Mouse (Mus musculus): ENCODE data around the gene Olfr787. TPM values are rescaled to one million over a fixed set of nuclear protein-coding genes. Genes with fewer than 3 reads are reported as not detected.

The Olfr787 gene
- not detected in 2 replicates for polyA plus RNA-seq (2015; fragmentation: Nextera tagmentation; extraction: Ambion mirVana)

- H3K9ac ChIP-seq (ENCODE audit: low read depth, low read length): no peak within 1 kb of the TSS
- H3K27me3 ChIP-seq (ENCODE audit: control insufficient read depth, insufficient read depth, low read depth, low read length): no peaks in the 10 kb centered on the region
- H3K27ac ChIP-seq (ENCODE audit: low read length): no peak within 1 kb of the TSS
- no peak within 1 kb of the TSS for H3K4me2 ChIP-seq (ENCODE audit: low read length)
- H3K9me3 ChIP-seq (replicated peaks; ENCODE audit: control insufficient read depth, low read length, poor library complexity, severe bottlenecking): no peaks in the 10 kb centered on the region
- no peaks in the 10 kb centered on the region for H3K4me1 ChIP-seq (ENCODE audit: control insufficient read depth, insufficient read depth, low read length)
- H3K4me3 ChIP-seq (ENCODE audit: low read depth, low read length): no peak within 1 kb of the TSS
- H3K36me3 ChIP-seq (ENCODE audit: control insufficient read depth, insufficient read depth, low read length): no peaks in the 10 kb centered on the region
- 81% methylated on average over 3 of the region's 3 CpGs for WGBS
- no peak for ATAC-seq
Observed at GRCm38 (mm10) chr10:129461562-129461961, at the start of gene Olfr787. Gene Olfr787, plus strand, starts transcription at chr10:129461862.

- Histone ChIP-seq H3K27ac (ENCODE audit: low read length) (no peak within 1 kb of the TSS), H3K27me3 (ENCODE audit: control insufficient read depth, insufficient read depth, low read depth, low read length) (no peaks in the 10 kb centered on the region), H3K4me3 (ENCODE audit: low read depth, low read length) (no peak within 1 kb of the TSS), H3K4me2 (ENCODE audit: low read length) (no peak within 1 kb of the TSS), H3K4me1 (ENCODE audit: control insufficient read depth, insufficient read depth, low read length) (no peaks in the 10 kb centered on the region), H3K9ac (ENCODE audit: low read depth, low read length) (no peak within 1 kb of the TSS), H3K9me3 (replicated peaks; ENCODE audit: control insufficient read depth, low read length, poor library complexity, severe bottlenecking) (no peaks in the 10 kb centered on the region), H3K36me3 (ENCODE audit: control insufficient read depth, insufficient read depth, low read length) (no peaks in the 10 kb centered on the region)
- ATAC-seq: no peak
Observed at GRCm38 (mm10) chr10:129427006-129427405, 34.7 kb upstream of the Olfr787 start, which contains the start of gene Olfr786. Gene Olfr786, plus strand, starts transcription at chr10:129427306.

GRCm38 (mm10) chr10:129470698-129471097, 9.0 kb downstream of the Olfr787 start, which contains the start of gene Olfr788:
Gene Olfr788, plus strand, starts transcription at chr10:129470998.
- Histone ChIP-seq H3K27ac (ENCODE audit: low read length) (no peak within 1 kb of the TSS), H3K9me3 (replicated peaks; ENCODE audit: control insufficient read depth, low read length, poor library complexity, severe bottlenecking) (no peaks in the 10 kb centered on the region), H3K4me2 (ENCODE audit: low read length) (no peak within 1 kb of the TSS), H3K4me1 (ENCODE audit: control insufficient read depth, insufficient read depth, low read length) (no peaks in the 10 kb centered on the region), H3K36me3 (ENCODE audit: control insufficient read depth, insufficient read depth, low read length) (no peaks in the 10 kb centered on the region), H3K4me3 (ENCODE audit: low read depth, low read length) (no peak within 1 kb of the TSS), H3K9ac (ENCODE audit: low read depth, low read length) (no peak within 1 kb of the TSS), H3K27me3 (ENCODE audit: control insufficient read depth, insufficient read depth, low read depth, low read length) (no peaks in the 10 kb centered on the region)
- no peak for ATAC-seq

GRCm38 (mm10) chr10:129473256-129473655, 11.6 kb downstream of the Olfr787 start:
- no peak overlapping the region for H3K4me2 ChIP-seq (ENCODE audit: low read length)
- no peak for ATAC-seq
- H3K36me3 ChIP-seq (ENCODE audit: control insufficient read depth, insufficient read depth, low read length): no peaks in the 10 kb centered on the region
- H3K9me3 ChIP-seq (replicated peaks; ENCODE audit: control insufficient read depth, low read length, poor library complexity, severe bottlenecking): no peaks in the 10 kb centered on the region
- H3K4me3 ChIP-seq (ENCODE audit: low read depth, low read length): no peak overlapping the region
- no peak overlapping the region for H3K9ac ChIP-seq (ENCODE audit: low read depth, low read length)
- H3K4me1 ChIP-seq (ENCODE audit: control insufficient read depth, insufficient read depth, low read length): no peaks in the 10 kb centered on the region
- no peak overlapping the region for H3K27ac ChIP-seq (ENCODE audit: low read length)
- no peaks in the 10 kb centered on the region for H3K27me3 ChIP-seq (ENCODE audit: control insufficient read depth, insufficient read depth, low read depth, low read length)
- WGBS: 26% methylated on average over 2 of the region's 2 CpGs

- no peak for ATAC-seq
- Histone ChIP-seq H3K9ac (ENCODE audit: low read depth, low read length) (no peak overlapping the region), H3K27ac (ENCODE audit: low read length) (no peak overlapping the region)
Observed at GRCm38 (mm10) chr10:129473723-129474122, 12.1 kb downstream of the Olfr787 start.

GRCm38 (mm10) chr10:129484452-129484851, 22.8 kb downstream of the Olfr787 start, which contains the start of gene Olfr789:
Gene Olfr789, plus strand, starts transcription at chr10:129484752.
- H3K27ac ChIP-seq (ENCODE audit: low read length): no peak within 1 kb of the TSS
- 66% methylated on average over 2 of the region's 2 CpGs for WGBS
- H3K9ac ChIP-seq (ENCODE audit: low read depth, low read length): no peak within 1 kb of the TSS
- no peaks in the 10 kb centered on the region for H3K4me1 ChIP-seq (ENCODE audit: control insufficient read depth, insufficient read depth, low read length)
- no peak within 1 kb of the TSS for H3K4me3 ChIP-seq (ENCODE audit: low read depth, low read length)
- no peaks in the 10 kb centered on the region for H3K36me3 ChIP-seq (ENCODE audit: control insufficient read depth, insufficient read depth, low read length)
- H3K27me3 ChIP-seq (ENCODE audit: control insufficient read depth, insufficient read depth, low read depth, low read length): no peaks in the 10 kb centered on the region
- ATAC-seq: no peak
- H3K4me2 ChIP-seq (ENCODE audit: low read length): no peak within 1 kb of the TSS
- 0 out of 2 replicates have a peak, but pooled peaks cover 3% of the 10 kb centered on the region for H3K9me3 ChIP-seq (replicated peaks; ENCODE audit: control insufficient read depth, low read length, poor library complexity, severe bottlenecking)

More at GRCm38 (mm10) chr10:129473723-129474122, 12.1 kb downstream of the Olfr787 start:
- no peak overlapping the region for H3K4me2 ChIP-seq (ENCODE audit: low read length)
- H3K4me3 ChIP-seq (ENCODE audit: low read depth, low read length): no peak overlapping the region
- H3K4me1 ChIP-seq (ENCODE audit: control insufficient read depth, insufficient read depth, low read length): no peaks in the 10 kb centered on the region
- no peaks in the 10 kb centered on the region for H3K36me3 ChIP-seq (ENCODE audit: control insufficient read depth, insufficient read depth, low read length)
- H3K27me3 ChIP-seq (ENCODE audit: control insufficient read depth, insufficient read depth, low read depth, low read length): no peaks in the 10 kb centered on the region
- no peaks in the 10 kb centered on the region for H3K9me3 ChIP-seq (replicated peaks; ENCODE audit: control insufficient read depth, low read length, poor library complexity, severe bottlenecking)

DNA sequence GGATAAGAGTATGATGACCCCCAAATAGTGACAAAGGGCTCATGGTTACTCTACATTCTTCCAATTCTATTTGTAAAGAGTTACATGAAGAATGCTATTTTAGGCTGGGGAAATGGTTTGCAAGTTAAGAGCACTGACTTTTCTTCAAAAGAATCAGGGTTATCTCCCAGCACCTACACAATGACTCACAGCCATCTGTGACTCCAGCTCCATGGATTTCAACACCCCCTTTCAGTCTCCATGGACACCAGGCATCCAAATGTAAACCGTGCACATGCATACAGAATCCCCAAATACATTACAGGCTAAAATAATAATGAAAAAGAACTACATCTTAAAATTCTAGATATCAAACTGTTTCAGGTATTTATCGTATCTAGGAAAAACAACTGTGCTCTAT, 28.4 kb downstream of the Olfr787 start:
- H3K4me2 ChIP-seq (ENCODE audit: low read length): no peak overlapping the region
- no peaks in the 10 kb centered on the region for H3K9me3 ChIP-seq (replicated peaks; ENCODE audit: control insufficient read depth, low read length, poor library complexity, severe bottlenecking)
- no peak overlapping the region for H3K9ac ChIP-seq (ENCODE audit: low read depth, low read length)
- WGBS: 81% methylated on average over 2 of the region's 2 CpGs
- H3K4me1 ChIP-seq (ENCODE audit: control insufficient read depth, insufficient read depth, low read length): no peaks in the 10 kb centered on the region
- H3K36me3 ChIP-seq (ENCODE audit: control insufficient read depth, insufficient read depth, low read length): no peaks in the 10 kb centered on the region
- H3K4me3 ChIP-seq (ENCODE audit: low read depth, low read length): no peak overlapping the region
- no peak overlapping the region for H3K27ac ChIP-seq (ENCODE audit: low read length)
- ATAC-seq: no peak
- H3K27me3 ChIP-seq (ENCODE audit: control insufficient read depth, insufficient read depth, low read depth, low read length): no peaks in the 10 kb centered on the region

GRCm38 (mm10) chr10:129498192-129498591, 36.5 kb downstream of the Olfr787 start, which contains the start of gene Olfr790:
Gene Olfr790, plus strand, starts transcription at chr10:129498492.
- Histone ChIP-seq H3K27ac (ENCODE audit: low read length) (no peak within 1 kb of the TSS), H3K9me3 (replicated peaks; ENCODE audit: control insufficient read depth, low read length, poor library complexity, severe bottlenecking) (no peaks in the 10 kb centered on the region), H3K4me3 (ENCODE audit: low read depth, low read length) (no peak within 1 kb of the TSS), H3K36me3 (ENCODE audit: control insufficient read depth, insufficient read depth, low read length) (no peaks in the 10 kb centered on the region), H3K9ac (ENCODE audit: low read depth, low read length) (no peak within 1 kb of the TSS), H3K4me2 (ENCODE audit: low read length) (no peak within 1 kb of the TSS), H3K4me1 (ENCODE audit: control insufficient read depth, insufficient read depth, low read length) (no peaks in the 10 kb centered on the region), H3K27me3 (ENCODE audit: control insufficient read depth, insufficient read depth, low read depth, low read length) (no peaks in the 10 kb centered on the region)
- no peak for ATAC-seq

All from midbrain, embryonic 16.5 days (tissue).